Mouse (Mus musculus): ENCODE data around the gene Ctf2. TPM values are rescaled to one million over a fixed set of nuclear protein-coding genes. Genes with fewer than 3 reads are reported as not detected.

Ctf2 gene
- polyA plus RNA-seq, 1 experiment from 2014 or later = 0.11 TPM

- Histone ChIP-seq H3K9me3 (replicated peaks; ENCODE audit: control insufficient read depth, low read length) (no peaks in the 10 kb centered on the region), H3K4me1 (ENCODE audit: control insufficient read depth, insufficient read depth, low read length) (no peaks in the 10 kb centered on the region), H3K9ac (ENCODE audit: low read length) (no peak overlapping the region), H3K4me3 (ENCODE audit: low read length) (no peak overlapping the region), H3K27ac (ENCODE audit: low read length) (no peak overlapping the region), H3K4me2 (ENCODE audit: low read depth, low read length) (no peak overlapping the region), H3K27me3 (ENCODE audit: control insufficient read depth, insufficient read depth, low read length) (peaks cover 2% of the 10 kb centered on the region; the same call in 1 of the 2 replicates), H3K36me3 (ENCODE audit: control insufficient read depth, insufficient read depth) (no peaks in the 10 kb centered on the region)
- 58% methylated on average over 6 of the region's 6 CpGs for WGBS
- ATAC-seq (replicated peaks; ENCODE audit: extremely low read depth, insufficient read depth, low FRiP score) = no peak
Measured at GRCm38 (mm10) chr7:127725924-127726323, 6.0 kb downstream of the Ctf2 start.

GRCm38 (mm10) chr7:127725490-127725889 is 6.5 kb downstream of the Ctf2 start:
- no peak overlapping the region for H3K4me2 ChIP-seq (ENCODE audit: low read depth, low read length)
- H3K27me3 ChIP-seq (ENCODE audit: control insufficient read depth, insufficient read depth, low read length) = peaks cover 2% of the 10 kb centered on the region; the same call in 1 of the 2 replicates
- ATAC-seq (replicated peaks; ENCODE audit: extremely low read depth, insufficient read depth, low FRiP score) = no peak
- no peak overlapping the region for H3K4me3 ChIP-seq (ENCODE audit: low read length)
- H3K27ac ChIP-seq (ENCODE audit: low read length) = no peak overlapping the region
- no peaks in the 10 kb centered on the region for H3K4me1 ChIP-seq (ENCODE audit: control insufficient read depth, insufficient read depth, low read length)
- no peak overlapping the region for H3K9ac ChIP-seq (ENCODE audit: low read length)
- H3K9me3 ChIP-seq (replicated peaks; ENCODE audit: control insufficient read depth, low read length) = no peaks in the 10 kb centered on the region
- WGBS = 69% methylated on average over 2 of the region's 2 CpGs
- H3K36me3 ChIP-seq (ENCODE audit: control insufficient read depth, insufficient read depth) = no peaks in the 10 kb centered on the region

GRCm38 (mm10) chr7:127719258-127719657 is 12.7 kb downstream of the Ctf2 start:
- Histone ChIP-seq H3K27ac (ENCODE audit: low read length) (no peak overlapping the region), H3K4me2 (ENCODE audit: low read depth, low read length) (no peak overlapping the region), H3K36me3 (ENCODE audit: control insufficient read depth, insufficient read depth) (no peaks in the 10 kb centered on the region), H3K4me3 (ENCODE audit: low read length) (no peak overlapping the region), H3K9me3 (replicated peaks; ENCODE audit: control insufficient read depth, low read length) (no peaks in the 10 kb centered on the region), H3K4me1 (ENCODE audit: control insufficient read depth, insufficient read depth, low read length) (peaks cover 2% of the 10 kb centered on the region; the same call in 1 of the 2 replicates), H3K9ac (ENCODE audit: low read length) (no peak overlapping the region), H3K27me3 (ENCODE audit: control insufficient read depth, insufficient read depth, low read length) (no peaks in the 10 kb centered on the region)
- 82% methylated on average over 6 of the region's 6 CpGs for WGBS
- no peak for ATAC-seq (replicated peaks; ENCODE audit: extremely low read depth, insufficient read depth, low FRiP score)

GRCm38 (mm10) chr7:127718339-127718738 is 13.6 kb downstream of the Ctf2 start:
- Histone ChIP-seq H3K4me1 (ENCODE audit: control insufficient read depth, insufficient read depth, low read length) (peaks cover 2% of the 10 kb centered on the region; the same call in 1 of the 2 replicates), H3K27ac (ENCODE audit: low read length) (no peak overlapping the region), H3K4me3 (ENCODE audit: low read length) (no peak overlapping the region), H3K9ac (ENCODE audit: low read length) (no peak overlapping the region), H3K9me3 (replicated peaks; ENCODE audit: control insufficient read depth, low read length) (no peaks in the 10 kb centered on the region), H3K4me2 (ENCODE audit: low read depth, low read length) (no peak overlapping the region), H3K27me3 (ENCODE audit: control insufficient read depth, insufficient read depth, low read length) (no peaks in the 10 kb centered on the region), H3K36me3 (ENCODE audit: control insufficient read depth, insufficient read depth) (no peaks in the 10 kb centered on the region)
- no peak for ATAC-seq (replicated peaks; ENCODE audit: extremely low read depth, insufficient read depth, low FRiP score)
- WGBS = 88% methylated on average over 6 of the region's 6 CpGs

- 4% methylated on average over 40 of the region's 41 CpGs for WGBS
- peaks cover 12% of the 10 kb centered on the region for H3K4me1 ChIP-seq (ENCODE audit: control insufficient read depth, insufficient read depth, low read length)
Measured at GRCm38 (mm10) chr7:127716992-127717391, 15.0 kb downstream of the Ctf2 start.

GRCm38 (mm10) chr7:127714816-127715215 is 17.1 kb downstream of the Ctf2 start:
- H3K9me3 ChIP-seq (replicated peaks; ENCODE audit: control insufficient read depth, low read length) = no peaks in the 10 kb centered on the region
- no peaks in the 10 kb centered on the region for H3K27me3 ChIP-seq (ENCODE audit: control insufficient read depth, insufficient read depth, low read length)
- H3K9ac ChIP-seq (ENCODE audit: low read length) = no peak overlapping the region
- H3K36me3 ChIP-seq (ENCODE audit: control insufficient read depth, insufficient read depth) = no peaks in the 10 kb centered on the region
- H3K4me3 ChIP-seq (ENCODE audit: low read length) = no peak overlapping the region
- peaks cover 14% of the 10 kb centered on the region for H3K4me1 ChIP-seq (ENCODE audit: control insufficient read depth, insufficient read depth, low read length)
- H3K27ac ChIP-seq (ENCODE audit: low read length) = no peak overlapping the region
- H3K4me2 ChIP-seq (ENCODE audit: low read depth, low read length) = no peak overlapping the region
- WGBS = 78% methylated on average over 4 of the region's 4 CpGs
- no peak for ATAC-seq (replicated peaks; ENCODE audit: extremely low read depth, insufficient read depth, low FRiP score)

More at GRCm38 (mm10) chr7:127716992-127717391, 15.0 kb downstream of the Ctf2 start:
- Histone ChIP-seq H3K27ac (ENCODE audit: low read length) (no peak overlapping the region), H3K4me2 (ENCODE audit: low read depth, low read length) (peak overlapping the region; percentile 65), H3K9me3 (replicated peaks; ENCODE audit: control insufficient read depth, low read length) (no peaks in the 10 kb centered on the region), H3K36me3 (ENCODE audit: control insufficient read depth, insufficient read depth) (no peaks in the 10 kb centered on the region), H3K4me3 (ENCODE audit: low read length) (peak overlapping the region; percentile 39), H3K9ac (ENCODE audit: low read length) (peak overlapping the region; percentile 56), H3K27me3 (ENCODE audit: control insufficient read depth, insufficient read depth, low read length) (no peaks in the 10 kb centered on the region)
- ATAC-seq (replicated peaks; ENCODE audit: extremely low read depth, insufficient read depth, low FRiP score) = peak; percentile 60

GRCm38 (mm10) chr7:127712461-127713385 is 19.2 kb downstream of the Ctf2 start, which contains the start of gene Ctf1:
Ctf1 (plus strand) TSS chr7:127712736.
- peak within 1 kb of the TSS; percentile 75 for H3K9ac ChIP-seq (ENCODE audit: low read length)
- no peaks in the 10 kb centered on the region for H3K9me3 ChIP-seq (replicated peaks; ENCODE audit: control insufficient read depth, low read length)
- H3K27ac ChIP-seq (ENCODE audit: low read length) = peak within 1 kb of the TSS; percentile 90
- peak; percentile 34 for ATAC-seq (replicated peaks; ENCODE audit: extremely low read depth, insufficient read depth, low FRiP score)
- WGBS = 5% methylated on average over 28 of the region's 28 CpGs
- no peaks in the 10 kb centered on the region for H3K36me3 ChIP-seq (ENCODE audit: control insufficient read depth, insufficient read depth)
- H3K4me1 ChIP-seq (ENCODE audit: control insufficient read depth, insufficient read depth, low read length) = peaks cover 22% of the 10 kb centered on the region
- peak within 1 kb of the TSS; percentile 49 for H3K4me3 ChIP-seq (ENCODE audit: low read length)
- no peaks in the 10 kb centered on the region for H3K27me3 ChIP-seq (ENCODE audit: control insufficient read depth, insufficient read depth, low read length)
- H3K4me2 ChIP-seq (ENCODE audit: low read depth, low read length) = peak within 1 kb of the TSS; percentile 78

- Histone ChIP-seq H3K4me3 (ENCODE audit: low read length) (no peak overlapping the region), H3K36me3 (ENCODE audit: control insufficient read depth, insufficient read depth) (no peaks in the 10 kb centered on the region; the same call in 1 of the 2 replicates), H3K27me3 (ENCODE audit: control insufficient read depth, insufficient read depth, low read length) (no peaks in the 10 kb centered on the region), H3K9me3 (replicated peaks; ENCODE audit: control insufficient read depth, low read length) (no peaks in the 10 kb centered on the region), H3K9ac (ENCODE audit: low read length) (no peak overlapping the region), H3K4me2 (ENCODE audit: low read depth, low read length) (no peak overlapping the region), H3K27ac (ENCODE audit: low read length) (peak overlapping the region; percentile 13; the same call in 1 of the 2 replicates), H3K4me1 (ENCODE audit: control insufficient read depth, insufficient read depth, low read length) (peaks cover 29% of the 10 kb centered on the region)
- no peak for ATAC-seq (replicated peaks; ENCODE audit: extremely low read depth, insufficient read depth, low FRiP score)
- 69% methylated on average over 3 of the region's 3 CpGs for WGBS
Measured at GRCm38 (mm10) chr7:127711456-127711855, 20.5 kb downstream of the Ctf2 start.

- 83% methylated on average over 3 of the region's 3 CpGs for WGBS
- H3K4me2 ChIP-seq (ENCODE audit: low read depth, low read length) = no peak overlapping the region
- H3K27me3 ChIP-seq (ENCODE audit: control insufficient read depth, insufficient read depth, low read length) = no peaks in the 10 kb centered on the region
- peaks cover 29% of the 10 kb centered on the region for H3K4me1 ChIP-seq (ENCODE audit: control insufficient read depth, insufficient read depth, low read length)
- no peaks in the 10 kb centered on the region for H3K9me3 ChIP-seq (replicated peaks; ENCODE audit: control insufficient read depth, low read length)
- ATAC-seq (replicated peaks; ENCODE audit: extremely low read depth, insufficient read depth, low FRiP score) = no peak
- no peak overlapping the region for H3K9ac ChIP-seq (ENCODE audit: low read length)
- H3K27ac ChIP-seq (ENCODE audit: low read length) = no peak overlapping the region
- H3K4me3 ChIP-seq (ENCODE audit: low read length) = no peak overlapping the region
- peaks cover 3% of the 10 kb centered on the region; the same call in 1 of the 2 replicates for H3K36me3 ChIP-seq (ENCODE audit: control insufficient read depth, insufficient read depth)
Measured at GRCm38 (mm10) chr7:127711031-127711430, 20.9 kb downstream of the Ctf2 start.

Measured in heart, embryonic 16.5 days (tissue).